Mouse (Mus musculus) intestine, embryonic 14.5 days (tissue): ENCODE data around the gene Csde1. TPM values are rescaled to one million over a fixed set of nuclear protein-coding genes. Genes with fewer than 3 reads are reported as not detected.

Experiments
- ATAC-seq: fragments of 200-750 bp; cut with Nextera tagmentation; replicated peaks from 2 replicates; pipeline ENCODE4 v1.8.0; 2017; ENCODE audit warnings: low read depth, moderate number of reproducible peaks, moderate TSS enrichment, moderate library complexity; ENCODE audit not compliant: low FRiP score, low TSS enrichment
- DNase-seq: peaks from one replicate; pipeline ENCODE4 v3.0.0-alpha.2; 2018; ENCODE audit warnings: low spot score
- H3K27ac ChIP-seq: fragments of 300-500 bp; sonication (generic); 2 replicates; pipeline ENCODE4 v1.5.1; 2014; ENCODE audit warnings: low read depth, mild to moderate bottlenecking, control low read depth
- H3K27me3 ChIP-seq: fragments of 300-500 bp; sonication (generic); replicated peaks from 2 replicates; pipeline ENCODE4 v1.6.1; 2014; ENCODE audit warnings: low read length, control low read depth; ENCODE audit not compliant: control insufficient read depth, insufficient read depth
- H3K36me3 ChIP-seq: fragments of 300-500 bp; sonication (generic); 2 replicates; pipeline ENCODE4 v1.6.1; 2014; ENCODE audit warnings: low read length, control low read depth; ENCODE audit not compliant: control insufficient read depth, insufficient read depth
- H3K4me1 ChIP-seq: fragments of 300-500 bp; sonication (generic); replicated peaks from 2 replicates; pipeline ENCODE4 v1.6.1; 2014; ENCODE audit warnings: low read length, control low read depth, mixed read lengths; ENCODE audit not compliant: control insufficient read depth, insufficient read depth
- H3K4me2 ChIP-seq: fragments of 300-500 bp; sonication (generic); 2 replicates; pipeline ENCODE4 v1.6.1; 2014; ENCODE audit warnings: low read length
- H3K4me3 ChIP-seq: fragments of 300-500 bp; sonication (generic); 2 replicates; pipeline ENCODE4 v1.5.1; 2014; ENCODE audit warnings: low read depth, low read length, control low read depth, mixed read lengths
- H3K9ac ChIP-seq: fragments of 300-500 bp; sonication (generic); 2 replicates; pipeline ENCODE4 v1.6.1; 2014; ENCODE audit warnings: mild to moderate bottlenecking, low read length
- H3K9me3 ChIP-seq: fragments of 300-500 bp; sonication (generic); 2 replicates; pipeline ENCODE4 v1.6.1; 2016; ENCODE audit warnings: low read length, control low read depth; ENCODE audit not compliant: control insufficient read depth
- WGBS: fragments of 180-500 bp; shearing (Covaris S2); extraction: QIAGEN DNeasy Blood & Tissue Kit; methylation state at CpG from one replicate; pipeline ENCODE4 v1.1.7; 2014; 5-methylcytosine and 5-hydroxymethylcytosine counted together
- polyA plus RNA-seq: library from polyadenylated mRNA; unstranded; fragments of >200 nt; fragmentation: Nextera tagmentation; extraction: Ambion mirVana; gene quantifications from 2 replicates; pipeline ENCODE4 v1.2.1, GENCODE M21; 2014

Csde1 gene
- polyA plus RNA-seq, 1 experiment from 2014 or later = 378 TPM

GRCm38 (mm10) chr3:103075871-103076270 is 55.6 kb downstream of the Csde1 start:
- H3K4me1 ChIP-seq = no peaks in the 10 kb centered on the region
- H3K9me3 ChIP-seq = 0 out of 2 replicates have a peak, but pooled peaks cover 2% of the 10 kb centered on the region
- H3K27ac ChIP-seq = no peak overlapping the region
- no peak overlapping the region for H3K4me2 ChIP-seq
- no peak overlapping the region for H3K4me3 ChIP-seq
- ATAC-seq (no peak), DNase-seq (no peak)
- H3K36me3 ChIP-seq = no peaks in the 10 kb centered on the region
- no peaks in the 10 kb centered on the region for H3K27me3 ChIP-seq
- WGBS = 81% methylated on average over 9 of the region's 9 CpGs
- H3K9ac ChIP-seq = no peak overlapping the region

GRCm38 (mm10) chr3:103076476-103076875 is 56.2 kb downstream of the Csde1 start:
- ATAC-seq = no peak
- H3K36me3 ChIP-seq = no peaks in the 10 kb centered on the region
- no peak overlapping the region for H3K4me3 ChIP-seq
- H3K9me3 ChIP-seq = 0 out of 2 replicates have a peak, but pooled peaks cover 2% of the 10 kb centered on the region
- no peak overlapping the region for H3K9ac ChIP-seq
- 91% methylated on average over 9 of the region's 9 CpGs for WGBS
- no peak overlapping the region for H3K4me2 ChIP-seq
- no peak overlapping the region for H3K27ac ChIP-seq
- DNase-seq = no peak
- H3K4me1 ChIP-seq = no peaks in the 10 kb centered on the region
- no peaks in the 10 kb centered on the region for H3K27me3 ChIP-seq

- Histone ChIP-seq H3K36me3 (no peaks in the 10 kb centered on the region), H3K4me3 (no peak overlapping the region), H3K4me2 (no peak overlapping the region), H3K27ac (no peak overlapping the region), H3K27me3 (no peaks in the 10 kb centered on the region), H3K4me1 (no peaks in the 10 kb centered on the region), H3K9me3 (no peaks in the 10 kb centered on the region), H3K9ac (no peak overlapping the region)
- ATAC-seq = no peak
- no peak for DNase-seq
- WGBS = 86% methylated on average over 9 of the region's 9 CpGs
These were observed 59.1 kb downstream of the Csde1 start for GRCm38 (mm10) chr3:103079301-103079700.

- no peak overlapping the region for H3K9ac ChIP-seq
- DNase-seq (no peak), ATAC-seq (no peak)
- H3K27ac ChIP-seq = no peak overlapping the region
- H3K27me3 ChIP-seq = no peaks in the 10 kb centered on the region
- H3K4me1 ChIP-seq = no peaks in the 10 kb centered on the region
- H3K36me3 ChIP-seq = no peaks in the 10 kb centered on the region
- no peak overlapping the region for H3K4me3 ChIP-seq
- WGBS = 75% methylated on average over 11 of the region's 11 CpGs
- no peak overlapping the region for H3K4me2 ChIP-seq
- H3K9me3 ChIP-seq = no peaks in the 10 kb centered on the region
These were observed 60.8 kb downstream of the Csde1 start for GRCm38 (mm10) chr3:103081051-103081450.

- Histone ChIP-seq H3K4me3 (no peak overlapping the region), H3K4me2 (no peak overlapping the region), H3K4me1 (no peaks in the 10 kb centered on the region), H3K9ac (no peak overlapping the region), H3K27ac (no peak overlapping the region), H3K36me3 (no peaks in the 10 kb centered on the region), H3K9me3 (no peaks in the 10 kb centered on the region), H3K27me3 (no peaks in the 10 kb centered on the region)
- DNase-seq = no peak
- 75% methylated on average over 17 of the region's 17 CpGs for WGBS
- no peak for ATAC-seq
These were observed 61.7 kb downstream of the Csde1 start for GRCm38 (mm10) chr3:103081861-103082453.

- no peaks in the 10 kb centered on the region for H3K27me3 ChIP-seq
- no peak overlapping the region for H3K4me3 ChIP-seq
- no peak overlapping the region for H3K4me2 ChIP-seq
- H3K27ac ChIP-seq = no peak overlapping the region
- H3K9ac ChIP-seq = no peak overlapping the region
- 85% methylated on average over 5 of the region's 5 CpGs for WGBS
- no peaks in the 10 kb centered on the region for H3K36me3 ChIP-seq
- no peak for ATAC-seq
- H3K4me1 ChIP-seq = no peaks in the 10 kb centered on the region
- no peaks in the 10 kb centered on the region for H3K9me3 ChIP-seq
- no peak for DNase-seq
These were observed 62.5 kb downstream of the Csde1 start for GRCm38 (mm10) chr3:103082761-103083160.

GRCm38 (mm10) chr3:103085986-103086385 is 65.8 kb downstream of the Csde1 start:
- Histone ChIP-seq H3K27ac (no peak overlapping the region), H3K4me3 (no peak overlapping the region), H3K4me2 (no peak overlapping the region), H3K27me3 (no peaks in the 10 kb centered on the region), H3K4me1 (no peaks in the 10 kb centered on the region), H3K36me3 (no peaks in the 10 kb centered on the region), H3K9me3 (no peaks in the 10 kb centered on the region), H3K9ac (no peak overlapping the region)
- ATAC-seq (no peak), DNase-seq (no peak)
- 78% methylated on average over 3 of the region's 3 CpGs for WGBS

- no peaks in the 10 kb centered on the region for H3K27me3 ChIP-seq
- H3K36me3 ChIP-seq = no peaks in the 10 kb centered on the region
- 86% methylated on average over 2 of the region's 2 CpGs for WGBS
- ATAC-seq (no peak), DNase-seq (no peak)
- no peak overlapping the region for H3K4me2 ChIP-seq
- H3K9me3 ChIP-seq = no peaks in the 10 kb centered on the region
- H3K4me1 ChIP-seq = no peaks in the 10 kb centered on the region
- H3K4me3 ChIP-seq = no peak overlapping the region
- H3K27ac ChIP-seq = no peak overlapping the region
- no peak overlapping the region for H3K9ac ChIP-seq
These were observed 71.5 kb downstream of the Csde1 start for GRCm38 (mm10) chr3:103091753-103092152.

- H3K27ac ChIP-seq = no peak overlapping the region
- no peak overlapping the region for H3K4me3 ChIP-seq
- H3K4me2 ChIP-seq = no peak overlapping the region
- no peaks in the 10 kb centered on the region for H3K27me3 ChIP-seq
- H3K4me1 ChIP-seq = no peaks in the 10 kb centered on the region
- WGBS = 75% methylated on average over 23 of the region's 23 CpGs
- ATAC-seq (no peak), DNase-seq (no peak)
- no peaks in the 10 kb centered on the region for H3K36me3 ChIP-seq
- no peak overlapping the region for H3K9ac ChIP-seq
- H3K9me3 ChIP-seq = no peaks in the 10 kb centered on the region
These were observed 78.4 kb downstream of the Csde1 start for GRCm38 (mm10) chr3:103098662-103099061.
